Mouse (Mus musculus): ENCODE measurements around the gene Aagab.

The Aagab gene

GRCm38 (mm10) chr9:63647581-63648519 is 45.4 kb downstream of the Aagab start:
- no peak for DNase-seq (ENCODE audit: low read depth, low spot score)

GRCm38 (mm10) chr9:63648520-63648918 is 46.1 kb downstream of the Aagab start:
- no peak for DNase-seq (ENCODE audit: low read depth, low spot score)

DNA sequence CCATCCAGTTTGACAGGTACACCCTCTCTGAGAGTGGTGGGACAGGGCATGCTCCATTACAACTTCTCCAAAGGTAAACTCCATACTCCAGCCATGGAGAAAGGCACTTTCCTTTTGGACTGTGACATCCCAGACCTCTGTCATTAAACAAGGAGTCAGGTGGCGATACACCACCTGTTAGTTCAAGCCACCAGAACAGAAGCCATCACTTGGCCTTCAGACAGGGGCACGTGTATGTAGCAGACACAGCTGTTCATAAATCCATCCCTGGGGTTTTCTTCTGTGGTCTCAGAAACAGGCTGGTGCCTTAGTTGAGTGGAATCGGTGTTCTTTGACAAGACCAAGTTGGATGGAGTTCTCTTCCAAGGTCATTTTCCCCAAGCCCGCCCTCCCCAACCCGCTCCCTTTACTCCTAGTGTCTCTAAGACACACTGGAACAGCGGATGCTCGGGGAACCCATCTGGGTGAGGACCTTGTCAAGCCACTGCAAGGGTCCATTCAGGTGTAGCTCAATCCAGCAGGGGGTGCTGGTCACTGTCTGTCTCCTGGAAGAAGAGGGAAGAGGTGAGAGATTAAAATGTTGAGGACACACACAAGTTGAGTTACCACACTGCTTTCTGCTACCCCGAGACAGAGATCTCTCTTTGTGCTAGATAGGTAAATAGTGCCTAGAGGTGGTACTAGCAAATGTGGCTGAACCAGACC is 47.5 kb downstream of the Aagab start:
- DNase-seq (ENCODE audit: low read depth, low spot score) = no peak

GRCm38 (mm10) chr9:63650905-63651304 is 48.4 kb downstream of the Aagab start:
- no peak for DNase-seq (ENCODE audit: low read depth, low spot score)

GRCm38 (mm10) chr9:63651594-63651993 is 49.1 kb downstream of the Aagab start:
- no peak for DNase-seq (ENCODE audit: low read depth, low spot score)

- DNase-seq (ENCODE audit: low read depth, low spot score) = no peak
These were observed 51.2 kb downstream of the Aagab start for GRCm38 (mm10) chr9:63653666-63654065.

GRCm38 (mm10) chr9:63654575-63654974 is 52.1 kb downstream of the Aagab start:
- DNase-seq (ENCODE audit: low read depth, low spot score) = no peak

DNA sequence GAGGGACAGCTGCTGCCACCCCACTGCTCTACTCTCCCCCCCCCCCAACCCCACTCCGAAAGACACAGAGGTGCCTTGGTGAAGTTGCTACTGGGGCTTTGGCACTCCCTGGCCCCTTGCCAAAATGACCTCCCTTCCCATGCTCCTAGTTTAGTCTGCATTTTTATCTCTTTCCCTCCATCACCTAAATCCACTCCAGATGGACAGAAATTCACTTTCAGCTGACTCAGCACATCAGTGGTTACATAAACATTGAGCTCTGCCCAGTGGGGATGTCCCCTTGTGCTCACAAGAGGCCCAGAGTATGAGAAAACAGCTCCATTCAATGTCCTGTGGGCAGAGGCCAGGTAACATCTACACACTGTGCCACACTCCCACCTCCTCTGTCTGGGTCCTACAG is 52.6 kb downstream of the Aagab start:
- DNase-seq (ENCODE audit: low read depth, low spot score) = no peak

- no peak for DNase-seq (ENCODE audit: low read depth, low spot score)
These were observed 54.7 kb downstream of the Aagab start for GRCm38 (mm10) chr9:63657167-63657566.

DNA sequence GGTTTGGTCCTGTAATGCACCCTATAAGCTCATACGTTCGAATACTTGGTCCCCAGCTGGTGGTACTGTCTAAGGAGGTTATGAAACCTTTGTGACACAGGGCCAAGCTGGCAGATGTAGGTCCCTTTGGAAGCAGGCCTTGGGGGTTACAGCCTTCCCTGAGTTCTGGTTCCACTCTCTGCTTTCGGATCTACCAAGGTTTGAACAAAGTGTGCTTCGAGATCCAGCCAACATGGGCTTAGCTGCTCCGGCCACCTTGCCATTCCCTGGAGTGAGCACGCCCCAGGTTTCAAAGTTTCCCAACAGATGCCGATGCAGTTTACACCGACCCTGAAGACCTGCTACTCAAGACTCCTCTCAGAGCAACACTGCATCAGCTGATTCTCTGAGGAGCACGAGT is 56.0 kb downstream of the Aagab start:
- no peak for DNase-seq (ENCODE audit: low read depth, low spot score)

GRCm38 (mm10) chr9:63658970-63659371 is 56.5 kb downstream of the Aagab start:
- no peak for DNase-seq (ENCODE audit: low read depth, low spot score)

- no peak for DNase-seq (ENCODE audit: low read depth, low spot score)
These were observed 57.6 kb downstream of the Aagab start for GRCm38 (mm10) chr9:63660061-63660460.

DNA sequence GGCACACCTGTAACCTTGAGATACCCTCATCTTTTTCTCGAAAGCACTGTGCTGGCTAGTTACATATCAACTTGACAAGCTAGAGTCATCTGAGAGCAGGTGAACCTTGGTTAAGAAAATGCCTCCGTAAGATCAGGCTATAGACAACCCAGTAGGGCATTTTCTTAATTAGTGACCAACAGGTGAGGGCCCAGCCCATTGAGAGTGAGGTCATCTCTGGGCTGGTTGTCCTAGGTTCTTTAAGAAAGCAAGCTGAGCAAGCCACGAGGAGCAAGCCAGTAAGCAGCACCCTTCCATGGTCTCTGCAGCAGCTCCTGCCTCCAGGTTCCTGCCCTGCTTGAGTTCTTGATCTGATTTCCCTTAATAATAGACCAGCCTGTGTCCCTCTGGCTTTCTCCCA is 58.2 kb downstream of the Aagab start:
- DNase-seq (ENCODE audit: low read depth, low spot score) = no peak

- no peak for DNase-seq (ENCODE audit: low read depth, low spot score)
These were observed 60.3 kb downstream of the Aagab start for GRCm38 (mm10) chr9:63662759-63663158.

GRCm38 (mm10) chr9:63663222-63663621 is 60.8 kb downstream of the Aagab start:
- DNase-seq (ENCODE audit: low read depth, low spot score) = no peak

DNA sequence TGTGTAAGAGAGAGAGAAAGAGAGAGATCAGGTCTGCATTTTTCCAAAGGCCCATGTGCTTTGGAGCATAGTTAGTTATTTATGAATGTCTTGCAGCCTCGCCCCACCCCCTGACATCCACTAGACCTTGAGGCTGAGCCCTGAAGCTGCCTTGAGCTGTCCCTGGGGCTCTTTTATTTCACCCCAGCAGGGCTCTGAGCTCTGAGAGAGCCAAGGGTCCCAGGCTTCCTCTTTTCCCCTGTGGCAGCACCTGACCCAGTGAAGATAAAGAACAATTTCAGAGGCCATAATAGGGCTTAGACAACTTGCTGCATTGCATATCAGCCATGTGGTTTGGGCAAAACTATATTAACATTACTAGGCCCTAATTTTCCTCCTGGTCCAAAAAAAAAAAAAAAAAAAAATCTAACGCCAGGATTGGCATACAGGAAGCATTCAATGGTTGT is 61.9 kb downstream of the Aagab start:
- no peak for DNase-seq (ENCODE audit: low read depth, low spot score)

GRCm38 (mm10) chr9:63664792-63665646 is 62.6 kb downstream of the Aagab start:
- no peak for DNase-seq (ENCODE audit: low read depth, low spot score)

DNA sequence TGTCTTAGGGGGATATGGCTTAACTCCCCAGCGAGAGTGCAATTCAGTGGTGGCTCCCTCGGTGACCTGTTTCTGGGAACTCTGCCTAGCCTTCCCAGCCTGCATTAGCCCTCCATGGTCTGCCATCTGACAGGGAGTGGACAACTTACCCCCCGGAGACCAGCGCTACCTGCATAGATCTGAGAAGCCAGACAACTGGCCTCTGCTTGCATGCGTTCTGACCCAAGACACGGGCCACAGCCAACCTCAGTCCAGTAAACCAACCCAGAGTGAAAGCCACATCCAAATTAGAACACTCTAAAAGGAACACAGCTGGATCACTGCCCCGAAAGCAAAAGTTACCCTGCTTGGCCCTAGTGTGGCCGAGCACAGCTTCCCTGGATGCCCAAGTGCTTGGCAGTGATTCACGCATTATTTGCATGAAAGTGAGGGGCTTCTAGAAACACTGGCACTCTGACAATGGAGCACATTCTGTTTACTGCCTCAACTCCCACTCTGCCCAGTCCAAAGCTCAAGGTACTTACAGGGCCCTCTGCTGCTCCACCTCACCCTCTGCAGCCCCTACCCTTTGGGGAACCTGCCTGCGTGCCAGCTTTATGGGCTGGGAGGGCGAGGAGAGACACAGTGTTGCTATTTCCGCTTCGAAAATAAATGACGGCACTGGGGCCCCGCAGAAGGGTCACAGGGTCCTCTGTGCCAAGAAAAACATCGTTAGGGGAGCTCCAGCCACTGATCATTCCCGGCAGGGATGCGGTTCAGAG is 64.3 kb downstream of the Aagab start:
- no peak for DNase-seq (ENCODE audit: low read depth, low spot score)

DNA sequence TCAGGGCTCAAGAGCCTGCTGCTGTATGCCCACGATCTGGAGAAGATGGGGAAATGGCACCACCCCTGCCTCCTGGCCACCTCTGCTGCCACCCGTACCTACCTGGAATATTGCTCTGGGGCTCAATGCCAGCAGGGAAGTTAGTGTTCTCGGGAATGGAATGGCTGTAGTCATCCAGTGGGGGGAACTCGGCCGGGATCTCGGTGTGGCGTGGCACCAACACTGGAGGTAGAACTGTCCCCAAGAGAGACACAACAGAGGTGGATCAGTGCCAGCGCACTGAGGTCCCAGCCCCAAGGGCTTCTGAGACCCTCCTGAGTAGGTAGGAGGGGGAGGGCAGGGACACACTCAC is 64.9 kb downstream of the Aagab start:
- no peak for DNase-seq (ENCODE audit: low read depth, low spot score)

GRCm38 (mm10) chr9:63668621-63669020 is 66.2 kb downstream of the Aagab start:
- no peak for DNase-seq (ENCODE audit: low read depth, low spot score)

- no peak for DNase-seq (ENCODE audit: low read depth, low spot score)
These were observed 67.4 kb downstream of the Aagab start for GRCm38 (mm10) chr9:63669816-63670215.

Data from retina, postnatal 7 days (tissue).